Mouse (Mus musculus) spleen, adult 2 months (tissue): ENCODE measurements around the gene 4933415F23Rik.

Source experiments
- CTCF ChIP-seq: fragments of 200-500 bp; IDR thresholded peaks from 2 replicates; pipeline ENCODE4 v1.5.1; 2011; ENCODE audit warnings: mild to moderate bottlenecking, inconsistent platforms; ENCODE audit not compliant: insufficient read depth, insufficient read length, insufficient replicate concordance; ENCODE audit errors: extremely low read depth
- POLR2A ChIP-seq: fragments of 200-500 bp; IDR thresholded peaks from 2 replicates; pipeline ENCODE4 v1.6.1; 2011; ENCODE audit warnings: low read depth, low read length, inconsistent platforms

- TF ChIP-seq CTCF (no peak), POLR2A (no peak)
Observed at GRCm38 (mm10) chr1:23099791-23100190, 2.3 kb downstream of the 4933415F23Rik start.
